ENCODE assay signal across 8 mouse cellular contexts in the genomic region with DNA sequence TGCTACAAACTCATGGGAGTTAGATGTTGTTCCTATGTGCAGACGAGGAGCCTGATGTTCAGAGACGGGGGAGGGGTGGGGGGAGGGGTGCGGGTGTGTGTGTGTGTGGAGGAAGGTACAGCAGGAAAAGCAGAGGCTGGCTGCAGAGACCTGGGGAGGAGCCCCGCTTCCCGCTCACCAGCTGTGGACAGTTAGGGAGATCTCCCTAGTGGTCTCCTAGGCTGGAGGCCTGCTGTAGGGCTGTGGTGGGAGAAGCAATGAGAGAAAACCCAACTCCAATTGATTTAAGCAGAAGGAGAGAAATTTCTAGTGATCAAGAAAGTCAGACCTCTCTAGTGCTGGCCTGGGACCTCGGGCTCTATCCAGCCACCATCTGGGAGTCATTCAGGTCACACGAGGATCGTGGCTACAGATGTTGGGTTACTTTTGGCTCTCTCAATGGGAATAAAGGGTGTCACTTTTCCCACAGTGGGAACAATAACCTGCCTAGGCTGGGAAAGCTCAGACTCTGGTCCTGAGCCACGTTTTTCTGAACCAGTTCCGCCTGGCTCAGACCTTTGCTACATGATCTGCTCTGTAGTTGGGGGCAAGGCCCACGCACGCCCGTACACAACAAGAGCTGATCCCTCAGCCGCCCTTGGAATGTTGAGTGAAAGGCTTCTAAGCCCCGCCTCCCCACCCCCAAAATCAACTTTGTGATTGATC. TPM values are rescaled to one million over a fixed set of nuclear protein-coding genes. Genes with fewer than 3 reads are reported as not detected.
DNase-seq lines count a peak whose midpoint lies in the region; ATAC-seq and TF ChIP-seq lines count a peak whose summit lies in the region.
"Had no signal": no experiment of that assay in that cellular context is flagged by ENCODE, and none has a peak within 500 bp of the region (broad histone marks: within the 10 kb centered on the region; RNA-seq: fewer than 3 reads in every experiment).

No protein-coding gene starts in this region.

- H3K27me3 ChIP-seq in lung, embryonic 14.5 days (ENCODE audit: insufficient read depth, low read length): no peaks in the 10 kb centered on the region
- H3K27me3 ChIP-seq in hindbrain, embryonic 15.5 days: no peaks in the 10 kb centered on the region
- H3K27me3 ChIP-seq in stomach, embryonic 14.5 days (ENCODE audit: control insufficient read depth, insufficient read depth, low read length): no peaks in the 10 kb centered on the region

- no peak overlapping the region for H3K4me2 ChIP-seq in lung, embryonic 14.5 days
- H3K4me2 ChIP-seq in hindbrain, embryonic 15.5 days: no peak overlapping the region
- no peak overlapping the region; the same call in 1 of the 2 replicates for H3K4me2 ChIP-seq in stomach, embryonic 14.5 days (replicated peaks; ENCODE audit: low read depth, low read length)

- peak overlapping the region; percentile 22 for H3K27ac ChIP-seq in lung, embryonic 14.5 days (ENCODE audit: low read depth)
- no peak overlapping the region for H3K27ac ChIP-seq in hindbrain, embryonic 15.5 days (replicated peaks)
- peak overlapping the region; percentile 46 for H3K27ac ChIP-seq in stomach, embryonic 14.5 days (ENCODE audit: low read length)

- peak; percentile 23; the same call in 1 of the 2 replicates for ATAC-seq in lung, embryonic 14.5 days (ENCODE audit: insufficient read depth)
- peak; percentile 32; the same call in 1 of the 2 replicates for ATAC-seq in hindbrain, embryonic 15.5 days (ENCODE audit: low FRiP score, low read depth)
- ATAC-seq in stomach, embryonic 14.5 days (ENCODE audit: insufficient number of reproducible peaks, insufficient read depth, low FRiP score, low read depth): peak; percentile 57; the same call in 1 of the 2 replicates

- H3K4me1 ChIP-seq in lung, embryonic 14.5 days (ENCODE audit: insufficient read depth): peaks cover 14% of the 10 kb centered on the region; the same call in 1 of the 2 replicates
- no peaks in the 10 kb centered on the region for H3K4me1 ChIP-seq in hindbrain, embryonic 15.5 days (replicated peaks)
- H3K4me1 ChIP-seq in stomach, embryonic 14.5 days (ENCODE audit: control insufficient read depth, insufficient read depth, low read length): peaks cover 21% of the 10 kb centered on the region

- no peak overlapping the region for H3K9ac ChIP-seq in lung, embryonic 14.5 days
- H3K9ac ChIP-seq in hindbrain, embryonic 15.5 days: no peak overlapping the region
- H3K9ac ChIP-seq in stomach, embryonic 14.5 days (replicated peaks; ENCODE audit: low read depth, low read length): no peak overlapping the region

- TF ChIP-seq CTCF in lung, embryonic 14.5 days (IDR thresholded peaks at IDR 0.05; ENCODE audit: low read depth): no peak

- DNase-seq in lung, embryonic 14.5 days: peak; percentile 33
- no peak for DNase-seq in lung, postnatal 25 days (ENCODE audit: low spot score)
- peak; percentile 33 for DNase-seq in fibroblast of lung, adult 2 months (ENCODE audit: low read depth)
- no peak for DNase-seq in T-cell, adult 2 months (ENCODE audit: low spot score)
- DNase-seq in ovary, postnatal 36 days (ENCODE audit: low spot score): no peak

- WGBS in lung, embryonic 14.5 days: 28% methylated on average over 15 of the region's 15 CpGs
- 54% methylated on average over 15 of the region's 15 CpGs for WGBS in hindbrain, embryonic 15.5 days
- WGBS in stomach, embryonic 14.5 days: 37% methylated on average over 15 of the region's 15 CpGs

- H3K36me3 ChIP-seq in lung, embryonic 14.5 days (ENCODE audit: insufficient read depth): no peaks in the 10 kb centered on the region
- H3K36me3 ChIP-seq in hindbrain, embryonic 15.5 days: no peaks in the 10 kb centered on the region
- no peaks in the 10 kb centered on the region for H3K36me3 ChIP-seq in stomach, embryonic 14.5 days (ENCODE audit: control insufficient read depth, insufficient read depth, low read length)

- H3K4me3 ChIP-seq in lung, embryonic 14.5 days (ENCODE audit: low read depth, low read length): no peak overlapping the region
- H3K4me3 ChIP-seq in hindbrain, embryonic 15.5 days: no peak overlapping the region
- H3K4me3 ChIP-seq in stomach, embryonic 14.5 days (ENCODE audit: low read depth, low read length): no peak overlapping the region
- H3K4me3 ChIP-seq: myocyte had no signal

- H3K9me3 ChIP-seq in lung, embryonic 14.5 days (ENCODE audit: low read depth, low read length): no peaks in the 10 kb centered on the region
- no peaks in the 10 kb centered on the region for H3K9me3 ChIP-seq in hindbrain, embryonic 15.5 days
- H3K9me3 ChIP-seq in stomach, embryonic 14.5 days (ENCODE audit: control insufficient read depth, low read depth, low read length): no peaks in the 10 kb centered on the region

RNA-seq across cellular contexts. Expression of a gene that starts 36.8 kb away (rescaled TPM):
- 0.08 TPM in 1 of 2 replicates, not detected in the other for polyA plus RNA-seq in lung, embryonic 14.5 days (2014; fragmentation: Nextera tagmentation; extraction: Ambion mirVana)
- polyA plus RNA-seq in hindbrain, embryonic 15.5 days (2015; fragmentation: Nextera tagmentation; extraction: Ambion mirVana): 0.12 TPM in 1 of 2 replicates, not detected in the other
- polyA plus RNA-seq in stomach, embryonic 14.5 days (2014; fragmentation: Nextera tagmentation; extraction: Ambion mirVana): 0.46 and 1.1 TPM in 2 replicates
- polyA plus RNA-seq: myocyte had no signal

Comparison
In these comparisons a context has a peak if more than half of its experiments do, and no peak if none do; other contexts are left out.
1. DNase-seq: peak in lung, embryonic 14.5 days (single experiment) and fibroblast of lung, adult 2 months (single experiment); none in lung, postnatal 25 days (single experiment), T-cell, adult 2 months (single experiment) and ovary, postnatal 36 days (single experiment).
2. Peak in every context shown above with its lines, with median percentiles within 50 percentile points of each other: ATAC-seq.